Mouse (Mus musculus) midbrain, embryonic 16.5 days (tissue): ENCODE data around the gene Rbms3. TPM values are rescaled to one million over a fixed set of nuclear protein-coding genes. Genes with fewer than 3 reads are reported as not detected.

Experiments
- ATAC-seq: fragments of 200-750 bp; cut with Nextera tagmentation; 2 replicates; pipeline ENCODE4 v1.8.0; 2017; ENCODE audit warnings: moderate TSS enrichment
- H3K27ac ChIP-seq: fragments of 300-500 bp; sonication (generic); 2 replicates; pipeline ENCODE4 v1.5.1; 2014; ENCODE audit warnings: mild to moderate bottlenecking, low read length, mixed read lengths
- H3K27me3 ChIP-seq: fragments of 300-500 bp; sonication (generic); 2 replicates; pipeline ENCODE4 v1.6.1; 2014; ENCODE audit warnings: low read depth, low read length, mixed read lengths; ENCODE audit not compliant: control insufficient read depth, insufficient read depth
- H3K36me3 ChIP-seq: fragments of 300-500 bp; sonication (generic); 2 replicates; pipeline ENCODE4 v1.6.1; 2014; ENCODE audit warnings: mild to moderate bottlenecking, low read length, moderate library complexity, mixed read lengths; ENCODE audit not compliant: control insufficient read depth, insufficient read depth
- H3K4me1 ChIP-seq: fragments of 300-500 bp; sonication (generic); 2 replicates; pipeline ENCODE4 v1.6.1; 2014; ENCODE audit warnings: mild to moderate bottlenecking, low read length, mixed read lengths; ENCODE audit not compliant: control insufficient read depth, insufficient read depth
- H3K4me2 ChIP-seq: fragments of 300-500 bp; sonication (generic); 2 replicates; pipeline ENCODE4 v1.6.1; 2014; ENCODE audit warnings: mild to moderate bottlenecking, low read length, mixed read lengths
- H3K4me3 ChIP-seq: fragments of 300-500 bp; sonication (generic); 2 replicates; pipeline ENCODE4 v1.5.1; 2014; ENCODE audit warnings: low read depth, mild to moderate bottlenecking, low read length, moderate library complexity, mixed read lengths
- H3K9ac ChIP-seq: fragments of 300-500 bp; sonication (generic); 2 replicates; pipeline ENCODE4 v1.6.1; 2014; ENCODE audit warnings: low read depth, low read length, mixed read lengths
- H3K9me3 ChIP-seq: fragments of 300-500 bp; sonication (generic); replicated peaks from 2 replicates; pipeline ENCODE4 v1.6.1; 2014; ENCODE audit warnings: mild to moderate bottlenecking, low read length, mixed read lengths; ENCODE audit not compliant: control insufficient read depth, poor library complexity, severe bottlenecking
- WGBS: fragments of 180-500 bp; shearing (Covaris S2); extraction: QIAGEN DNeasy Blood & Tissue Kit; methylation state at CpG from one replicate; pipeline ENCODE4 v1.1.7; 2014; 5-methylcytosine and 5-hydroxymethylcytosine counted together
- polyA plus RNA-seq: library from polyadenylated mRNA; unstranded; fragments of >200 nt; fragmentation: Nextera tagmentation; extraction: Ambion mirVana; gene quantifications from 2 replicates; pipeline ENCODE4 v1.2.1, GENCODE M21; 2015

The Rbms3 gene
- polyA plus RNA-seq, 1 experiment from 2014 or later, result 65.9 TPM

GRCm38 (mm10) chr9:117430670-117431069, 199.0 kb downstream of the Rbms3 start:
- Histone ChIP-seq H3K27me3 (no peaks in the 10 kb centered on the region), H3K36me3 (no peaks in the 10 kb centered on the region), H3K9me3 (no peaks in the 10 kb centered on the region), H3K4me3 (no peak overlapping the region), H3K4me2 (no peak overlapping the region), H3K4me1 (no peaks in the 10 kb centered on the region), H3K9ac (no peak overlapping the region), H3K27ac (no peak overlapping the region)
- no peak for ATAC-seq
- WGBS, result 96% methylated on average over 2 of the region's 2 CpGs

DNA sequence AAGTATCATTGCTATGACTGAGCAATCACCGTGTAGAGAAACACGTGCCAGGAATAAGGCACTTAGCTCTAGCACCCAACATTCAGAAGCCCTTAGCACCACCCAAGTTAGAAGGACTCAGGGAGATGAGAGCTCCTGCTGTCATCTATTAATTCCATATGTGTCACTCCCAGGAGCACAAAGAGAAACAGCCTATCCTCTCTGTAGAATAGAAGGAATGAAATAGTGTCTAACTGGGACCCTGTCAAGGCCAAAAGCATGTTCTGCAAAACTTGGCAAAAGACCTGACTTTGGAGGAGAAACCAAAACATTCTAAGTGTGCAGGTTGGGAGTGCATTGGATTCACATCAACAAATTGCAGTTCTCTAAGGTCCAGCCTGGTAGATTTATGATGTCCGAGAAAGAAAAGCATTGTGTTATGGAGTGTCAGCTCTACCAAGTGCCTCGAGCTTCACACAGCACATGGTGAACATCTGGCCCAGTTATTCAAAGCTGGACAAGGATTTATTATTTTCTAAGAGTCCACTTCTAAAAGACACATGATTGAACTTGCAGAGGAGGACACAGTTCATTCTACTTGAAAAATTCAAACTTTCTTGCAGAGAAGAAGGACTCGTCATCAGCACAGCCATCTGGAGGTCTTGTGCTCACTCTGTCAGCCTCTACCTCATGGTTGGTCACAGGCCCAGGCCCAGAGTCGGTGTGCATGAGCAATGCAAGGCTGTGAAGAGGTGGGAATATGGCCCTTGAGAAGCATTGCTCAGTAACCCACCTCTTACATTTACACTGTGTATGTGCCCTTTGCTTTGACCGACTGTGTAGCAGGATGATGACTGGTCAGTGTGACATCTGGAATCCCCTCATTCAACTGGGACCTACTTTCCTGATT, 200.3 kb downstream of the Rbms3 start:
- 94% methylated on average over 7 of the region's 7 CpGs for WGBS
- ATAC-seq, result no peak

DNA sequence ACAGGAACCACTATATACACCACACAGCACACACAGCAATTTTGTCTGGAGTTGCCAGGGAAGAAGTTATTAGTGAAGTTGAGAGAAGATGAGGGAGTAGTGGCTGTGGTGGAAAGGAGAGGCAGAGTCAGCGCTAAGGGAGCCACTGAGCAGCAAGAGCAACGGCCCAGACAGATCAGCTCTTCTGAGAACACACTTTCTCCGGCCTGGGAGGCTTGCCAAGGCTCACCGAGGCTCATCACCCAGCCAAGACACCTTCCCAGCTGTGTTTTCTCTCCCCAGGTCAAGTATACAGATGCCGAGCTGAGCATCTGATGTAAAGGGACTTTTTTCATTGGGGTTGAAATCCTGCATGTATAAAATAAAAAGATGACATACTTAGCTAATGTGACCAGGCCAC, 206.5 kb downstream of the Rbms3 start:
- 77% methylated on average over 5 of the region's 5 CpGs for WGBS
- Histone ChIP-seq H3K27ac (no peak overlapping the region), H3K4me1 (no peaks in the 10 kb centered on the region), H3K27me3 (no peaks in the 10 kb centered on the region), H3K36me3 (no peaks in the 10 kb centered on the region), H3K9me3 (no peaks in the 10 kb centered on the region), H3K9ac (no peak overlapping the region), H3K4me2 (no peak overlapping the region), H3K4me3 (no peak overlapping the region)
- ATAC-seq, result no peak

More for the DNA sequence above, 200.3 kb downstream of the Rbms3 start:
- Histone ChIP-seq H3K27me3 (no peaks in the 10 kb centered on the region), H3K4me2 (no peak overlapping the region), H3K9me3 (no peaks in the 10 kb centered on the region), H3K36me3 (no peaks in the 10 kb centered on the region), H3K4me3 (no peak overlapping the region), H3K9ac (no peak overlapping the region), H3K4me1 (no peaks in the 10 kb centered on the region), H3K27ac (no peak overlapping the region)

- Histone ChIP-seq H3K4me1 (no peaks in the 10 kb centered on the region), H3K9me3 (no peaks in the 10 kb centered on the region), H3K4me3 (no peak overlapping the region), H3K36me3 (no peaks in the 10 kb centered on the region), H3K9ac (no peak overlapping the region), H3K4me2 (no peak overlapping the region), H3K27me3 (no peaks in the 10 kb centered on the region), H3K27ac (no peak overlapping the region)
- no peak for ATAC-seq
- WGBS, result 71% methylated on average over 8 of the region's 8 CpGs
Measured at GRCm38 (mm10) chr9:117419874-117420485, 209.7 kb downstream of the Rbms3 start.

DNA sequence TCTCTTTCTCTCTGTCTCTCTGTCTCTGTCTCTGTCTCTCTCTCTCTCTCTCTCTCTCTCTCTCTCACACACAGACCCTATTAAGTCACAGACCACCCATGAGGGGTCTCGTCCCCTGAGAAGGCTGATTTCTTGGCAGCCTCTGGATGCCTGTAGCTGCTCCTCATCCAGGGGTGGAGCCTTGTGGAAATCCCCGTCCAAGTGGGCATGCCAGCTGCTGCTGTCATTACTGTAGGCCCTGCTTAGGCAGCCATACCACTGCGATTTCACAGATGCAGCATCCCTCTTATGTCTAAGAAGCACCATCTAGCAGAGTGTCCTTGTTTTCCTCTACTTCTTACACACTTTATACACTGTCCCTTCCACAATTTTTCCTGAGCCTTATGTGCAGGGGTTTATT, 216.5 kb downstream of the Rbms3 start:
- 32% methylated on average over 3 of the region's 3 CpGs for WGBS
- H3K4me1 ChIP-seq, result no peaks in the 10 kb centered on the region

GRCm38 (mm10) chr9:117412584-117412983, 217.1 kb downstream of the Rbms3 start:
- Histone ChIP-seq H3K36me3 (no peaks in the 10 kb centered on the region), H3K27me3 (no peaks in the 10 kb centered on the region), H3K27ac (no peak overlapping the region), H3K4me1 (no peaks in the 10 kb centered on the region), H3K9me3 (no peaks in the 10 kb centered on the region), H3K9ac (no peak overlapping the region), H3K4me2 (no peak overlapping the region), H3K4me3 (no peak overlapping the region)
- ATAC-seq, result no peak
- WGBS, result 10% methylated on average over 2 of the region's 2 CpGs

More for the DNA sequence above, 216.5 kb downstream of the Rbms3 start:
- Histone ChIP-seq H3K9me3 (no peaks in the 10 kb centered on the region), H3K36me3 (no peaks in the 10 kb centered on the region), H3K27me3 (no peaks in the 10 kb centered on the region), H3K4me2 (no peak overlapping the region), H3K27ac (no peak overlapping the region), H3K9ac (no peak overlapping the region), H3K4me3 (no peak overlapping the region)
- ATAC-seq, result no peak

DNA sequence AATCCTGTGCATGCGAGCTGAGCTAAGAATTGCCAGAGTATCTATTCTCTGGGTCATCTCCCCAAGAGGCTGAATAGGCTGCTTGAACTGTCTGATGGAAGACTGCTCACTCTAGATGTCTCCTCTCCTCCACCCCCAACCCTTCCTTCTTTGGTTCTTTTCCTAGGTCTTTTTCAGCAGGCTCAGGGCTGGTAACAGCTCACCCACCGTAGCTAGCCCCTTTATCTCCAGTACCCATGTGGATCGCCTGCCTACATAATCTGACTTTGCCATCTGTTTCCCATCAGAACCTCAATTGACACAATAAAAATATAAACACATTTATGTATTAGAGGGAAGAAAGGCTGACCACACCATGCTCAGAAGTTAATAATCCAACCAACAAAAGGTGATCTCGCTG, 225.1 kb downstream of the Rbms3 start:
- ATAC-seq, result no peak
- WGBS, result 73% methylated on average over 4 of the region's 4 CpGs
- no peak overlapping the region for H3K4me2 ChIP-seq
- H3K9ac ChIP-seq, result no peak overlapping the region
- 0 out of 2 replicates have a peak, but pooled peaks cover 3% of the 10 kb centered on the region for H3K4me1 ChIP-seq
- no peaks in the 10 kb centered on the region for H3K36me3 ChIP-seq
- H3K4me3 ChIP-seq, result no peak overlapping the region
- H3K27me3 ChIP-seq, result no peaks in the 10 kb centered on the region
- no peaks in the 10 kb centered on the region for H3K9me3 ChIP-seq
- H3K27ac ChIP-seq, result no peak overlapping the region

DNA sequence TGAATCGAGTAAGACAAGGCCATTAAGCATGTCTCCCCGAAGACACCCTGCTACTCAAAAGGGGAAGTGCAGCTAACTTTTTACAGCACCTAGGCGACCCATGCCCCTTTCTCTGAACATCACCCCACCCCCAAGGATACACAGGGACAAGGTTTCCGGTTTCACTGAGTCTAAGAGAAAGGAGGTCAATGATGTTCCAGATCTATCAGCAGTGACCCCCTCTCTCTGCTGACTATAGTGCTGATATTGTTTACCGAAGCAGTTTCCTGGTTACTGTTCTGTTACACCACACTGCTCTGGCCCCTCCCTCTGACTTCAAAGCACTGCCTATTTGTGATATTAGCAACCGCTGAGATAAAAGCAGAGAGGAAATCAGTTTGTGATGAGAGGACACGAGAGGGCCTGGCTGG, 229.4 kb downstream of the Rbms3 start:
- WGBS, result 51% methylated on average over 7 of the region's 7 CpGs
- no peaks in the 10 kb centered on the region for H3K27me3 ChIP-seq
- no peaks in the 10 kb centered on the region for H3K36me3 ChIP-seq
- no peak overlapping the region for H3K9ac ChIP-seq
- no peak overlapping the region for H3K4me3 ChIP-seq
- H3K27ac ChIP-seq, result no peak overlapping the region
- ATAC-seq, result no peak
- 0 out of 2 replicates have a peak, but pooled peaks cover 3% of the 10 kb centered on the region for H3K4me1 ChIP-seq
- H3K4me2 ChIP-seq, result no peak overlapping the region
- H3K9me3 ChIP-seq, result no peaks in the 10 kb centered on the region

GRCm38 (mm10) chr9:117397071-117397470, 232.6 kb downstream of the Rbms3 start:
- Histone ChIP-seq H3K4me1 (peaks cover 7% of the 10 kb centered on the region; the same call in 1 of the 2 replicates), H3K4me3 (no peak overlapping the region), H3K27ac (no peak overlapping the region)

More at GRCm38 (mm10) chr9:117397071-117397470, 232.6 kb downstream of the Rbms3 start:
- no peak for ATAC-seq
- Histone ChIP-seq H3K9me3 (no peaks in the 10 kb centered on the region), H3K36me3 (no peaks in the 10 kb centered on the region), H3K4me2 (no peak overlapping the region), H3K9ac (no peak overlapping the region), H3K27me3 (no peaks in the 10 kb centered on the region)
